In genomic region chr16:89773657-89774552, GRCm38 (mm10) we compare ENCODE assay signal across 8 mouse cellular contexts.
DNase-seq lines count a peak whose midpoint lies in the region; ATAC-seq and TF ChIP-seq lines count a peak whose summit lies in the region.

No protein-coding gene starts in this region.

- peak overlapping the region; percentile 84 for H3K4me2 ChIP-seq in heart, embryonic 15.5 days
- peak overlapping the region; percentile 57 for H3K4me2 ChIP-seq in liver, embryonic 14.5 days (ENCODE audit: low read depth)
- H3K4me2 ChIP-seq in neural tube, embryonic 11.5 days (ENCODE audit: low read depth) = peak overlapping the region; percentile 63
- H3K4me2 ChIP-seq in stomach, postnatal 0 days (replicated peaks; ENCODE audit: low read depth) = peak overlapping the region; percentile 76

- WGBS in forebrain, embryonic 10.5 days = 13% methylated on average over 30 of the region's 30 CpGs
- 11% methylated on average over 30 of the region's 30 CpGs for WGBS in heart, embryonic 15.5 days
- WGBS in liver, embryonic 14.5 days (ENCODE audit: insufficient replicate concordance) = 9% methylated on average over 30 of the region's 30 CpGs
- 13% methylated on average over 30 of the region's 30 CpGs for WGBS in neural tube, embryonic 11.5 days
- 9% methylated on average over 30 of the region's 30 CpGs for WGBS in stomach, postnatal 0 days

- peaks cover 12% of the 10 kb centered on the region for H3K27me3 ChIP-seq in forebrain, embryonic 10.5 days (ENCODE audit: poor library complexity, severe bottlenecking)
- peaks cover 14% of the 10 kb centered on the region for H3K27me3 ChIP-seq in heart, embryonic 15.5 days
- H3K27me3 ChIP-seq in liver, embryonic 14.5 days (ENCODE audit: control insufficient read depth, insufficient read depth, low read length) = no peaks in the 10 kb centered on the region
- H3K27me3 ChIP-seq in neural tube, embryonic 11.5 days (ENCODE audit: control insufficient read depth, insufficient read depth, low read length) = no peaks in the 10 kb centered on the region
- H3K27me3 ChIP-seq in stomach, postnatal 0 days (ENCODE audit: control insufficient read depth, insufficient read depth, low read length) = no peaks in the 10 kb centered on the region

- TF ChIP-seq POLR2A in brain, embryonic 14.5 days (IDR thresholded peaks at IDR 0.05; ENCODE audit: borderline replicate concordance, extremely low read depth, insufficient read depth, insufficient read length, poor library complexity, severe bottlenecking) = no peak

- H3K36me3 ChIP-seq in forebrain, embryonic 10.5 days (replicated peaks) = no peaks in the 10 kb centered on the region
- H3K36me3 ChIP-seq in heart, embryonic 15.5 days = no peaks in the 10 kb centered on the region
- H3K36me3 ChIP-seq in liver, embryonic 14.5 days (replicated peaks; ENCODE audit: control insufficient read depth, insufficient read depth, low read depth) = no peaks in the 10 kb centered on the region
- H3K36me3 ChIP-seq in neural tube, embryonic 11.5 days (ENCODE audit: control insufficient read depth, insufficient read depth, low read length) = no peaks in the 10 kb centered on the region
- no peaks in the 10 kb centered on the region for H3K36me3 ChIP-seq in stomach, postnatal 0 days (ENCODE audit: control insufficient read depth, insufficient read depth, low read length)

- H3K27ac ChIP-seq in forebrain, embryonic 10.5 days = peak overlapping the region; percentile 73
- H3K27ac ChIP-seq in heart, embryonic 15.5 days = no peak overlapping the region
- no peak overlapping the region for H3K27ac ChIP-seq in liver, embryonic 14.5 days
- H3K27ac ChIP-seq in neural tube, embryonic 11.5 days (ENCODE audit: low read depth, low read length) = no peak overlapping the region
- H3K27ac ChIP-seq in stomach, postnatal 0 days (replicated peaks) = no peak overlapping the region

- peaks cover 19% of the 10 kb centered on the region for H3K9me3 ChIP-seq in forebrain, embryonic 10.5 days
- peaks cover 13% of the 10 kb centered on the region for H3K9me3 ChIP-seq in heart, embryonic 15.5 days (replicated peaks)
- H3K9me3 ChIP-seq in liver, embryonic 14.5 days (ENCODE audit: control insufficient read depth, low read length) = no peaks in the 10 kb centered on the region
- no peaks in the 10 kb centered on the region for H3K9me3 ChIP-seq in neural tube, embryonic 11.5 days (ENCODE audit: control insufficient read depth, low read length)
- 0 out of 2 replicates have a peak, but pooled peaks cover 4% of the 10 kb centered on the region for H3K9me3 ChIP-seq in stomach, postnatal 0 days (ENCODE audit: control insufficient read depth, low read length)

- ATAC-seq in heart, embryonic 15.5 days (replicated peaks; ENCODE audit: insufficient number of reproducible peaks, insufficient read depth, low FRiP score, low read depth) = peak; percentile 71
- ATAC-seq in liver, embryonic 14.5 days (ENCODE audit: insufficient read depth) = peak; percentile 64
- ATAC-seq in neural tube, embryonic 11.5 days (ENCODE audit: insufficient read depth, low FRiP score, low TSS enrichment) = peak; percentile 83
- ATAC-seq in stomach, postnatal 0 days (ENCODE audit: low FRiP score, low TSS enrichment) = peak; percentile 84

- no peak for TF ChIP-seq EP300 in liver, embryonic 14.5 days (IDR thresholded peaks at IDR 0.05; ENCODE audit: low read depth)
- TF ChIP-seq EP300 in stomach, postnatal 0 days (optimal IDR thresholded peaks at IDR 0.05) = no peak

- peak; percentile 81 for DNase-seq in CD4-positive helper T cell, adult 2 months (ENCODE audit: low read depth, low spot score)
- peak; percentile 96 for DNase-seq in brain, embryonic 14.5 days (ENCODE audit: low read depth)
- peak; percentile 87 for DNase-seq in forebrain, embryonic 10.5 days (ENCODE audit: extremely low spot score, low spot score)
- peak; percentile 80 to 87 for DNase-seq in kidney, postnatal 25 days
- peak in 2 of 3 experiments; percentile 36 to 47 for DNase-seq in liver, embryonic 14.5 days (ENCODE audit: low read depth in 3 of 3, low spot score in 3 of 3)
- DNase-seq in neural tube, embryonic 11.5 days (ENCODE audit: low spot score) = peak; percentile 86
- peak; percentile 87 for DNase-seq in stomach, postnatal 0 days (ENCODE audit: low spot score)

- TF ChIP-seq CTCF in brain, embryonic 14.5 days (IDR thresholded peaks at IDR 0.05; ENCODE audit: borderline replicate concordance, extremely low read depth, insufficient read depth, insufficient read length) = peak; percentile 94
- TF ChIP-seq CTCF in liver, embryonic 14.5 days (IDR thresholded peaks at IDR 0.05; ENCODE audit: low read depth) = peak; percentile 85
- peak; percentile 93 for TF ChIP-seq CTCF in stomach, postnatal 0 days (IDR thresholded peaks at IDR 0.05; ENCODE audit: low read depth)

- peak overlapping the region; percentile 50 for H3K4me3 ChIP-seq in forebrain, embryonic 10.5 days
- H3K4me3 ChIP-seq in heart, embryonic 15.5 days = peak overlapping the region; percentile 47
- H3K4me3 ChIP-seq in liver, embryonic 14.5 days (ENCODE audit: insufficient read depth in 1 of 2, low read depth in 2 of 2, low read length in 2 of 2) = peak overlapping the region; percentile 15 to 39
- H3K4me3 ChIP-seq in neural tube, embryonic 11.5 days (ENCODE audit: low read depth, low read length) = peak overlapping the region; percentile 34
- peak overlapping the region; percentile 40 for H3K4me3 ChIP-seq in stomach, postnatal 0 days (ENCODE audit: low read depth, low read length)

- H3K4me1 ChIP-seq in forebrain, embryonic 10.5 days = peaks cover 9% of the 10 kb centered on the region; the same call in 1 of the 2 replicates
- H3K4me1 ChIP-seq in heart, embryonic 15.5 days (replicated peaks) = peaks cover 5% of the 10 kb centered on the region
- no peaks in the 10 kb centered on the region for H3K4me1 ChIP-seq in liver, embryonic 14.5 days (replicated peaks; ENCODE audit: control insufficient read depth in 2 of 2, insufficient read depth in 2 of 2, low read length in 1 of 2)
- H3K4me1 ChIP-seq in neural tube, embryonic 11.5 days (ENCODE audit: control insufficient read depth, insufficient read depth, low read length) = no peaks in the 10 kb centered on the region
- H3K4me1 ChIP-seq in stomach, postnatal 0 days (replicated peaks; ENCODE audit: control insufficient read depth, insufficient read depth) = no peaks in the 10 kb centered on the region

- H3K9ac ChIP-seq in heart, embryonic 15.5 days = peak overlapping the region; percentile 23; the same call in 1 of the 2 replicates
- H3K9ac ChIP-seq in liver, embryonic 14.5 days (replicated peaks) = no peak overlapping the region
- H3K9ac ChIP-seq in neural tube, embryonic 11.5 days (ENCODE audit: low read length) = peak overlapping the region; percentile 39
- H3K9ac ChIP-seq in stomach, postnatal 0 days (ENCODE audit: low read length) = peak overlapping the region; percentile 18; the same call in 1 of the 2 replicates

Comparison
In these comparisons a context has a peak if more than half of its experiments do, and no peak if none do; other contexts are left out.
1. DNase-seq: peak in every context shown above with its lines; median percentile 96 in brain, embryonic 14.5 days; 87 in forebrain, embryonic 10.5 days; 87 in stomach, postnatal 0 days; 86 in neural tube, embryonic 11.5 days; 84 in kidney, postnatal 25 days; 81 in CD4-positive helper T cell, adult 2 months; 42 in liver, embryonic 14.5 days.